Mouse (Mus musculus): ENCODE results near the gene Atp6ap1.

Atp6ap1 gene

DNA sequence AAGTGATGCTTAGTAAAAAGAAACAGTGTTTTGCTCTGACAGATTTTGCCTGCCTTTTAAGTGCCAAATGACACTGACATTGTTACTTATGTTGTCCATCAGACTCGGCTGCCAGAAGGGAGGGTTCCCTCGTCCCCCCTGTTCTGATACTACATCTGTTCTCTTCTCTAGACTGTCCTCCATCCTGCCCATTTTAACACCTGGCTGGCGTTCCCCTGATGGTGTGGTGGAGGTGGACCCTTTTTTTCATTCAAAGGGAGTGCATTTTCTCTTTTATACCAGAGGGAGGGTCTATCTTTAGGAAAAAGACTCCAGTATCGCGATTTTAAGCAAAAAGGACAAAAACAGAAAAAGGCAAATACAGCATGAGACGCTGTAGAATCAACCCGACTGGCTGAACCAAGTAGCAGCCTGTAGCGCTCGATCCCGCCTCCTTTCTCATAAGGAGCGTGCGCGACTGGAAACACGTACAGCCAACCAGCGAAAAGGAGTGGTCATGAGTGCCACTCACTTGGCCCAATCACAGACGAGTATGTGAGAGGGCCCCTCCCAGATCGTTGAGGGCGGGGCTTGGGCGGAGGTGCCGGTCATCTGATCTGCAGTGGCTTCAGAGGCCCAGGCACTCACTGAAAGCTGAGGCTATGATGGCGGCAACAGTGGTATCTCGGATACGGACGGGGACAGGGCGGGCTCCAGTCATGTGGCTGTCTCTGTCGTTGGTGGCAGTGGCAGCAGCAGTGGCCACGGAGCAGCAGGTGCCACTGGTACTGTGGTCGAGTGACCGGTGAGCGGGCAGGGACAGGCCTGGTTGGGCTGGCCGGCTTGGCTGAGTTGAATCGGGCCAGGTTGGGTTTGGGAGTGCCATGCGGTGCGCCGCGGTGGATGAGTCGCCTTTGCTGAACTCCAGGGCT, at the start of gene Atp6ap1:
TSS of gene Atp6ap1 (plus strand) at position 560 of the 911 bp plus-strand sequence.
- in situ Hi-C loops (cut with MboI; ENCODE audit: unreplicated experiment in 2 of 2): loop anchor here in 1 of 2 experiments (25.0 kb wide), 1 partner anchor 509 kb away; the partner anchor contains the start of genes Idh3g and Ssr4

DNA sequence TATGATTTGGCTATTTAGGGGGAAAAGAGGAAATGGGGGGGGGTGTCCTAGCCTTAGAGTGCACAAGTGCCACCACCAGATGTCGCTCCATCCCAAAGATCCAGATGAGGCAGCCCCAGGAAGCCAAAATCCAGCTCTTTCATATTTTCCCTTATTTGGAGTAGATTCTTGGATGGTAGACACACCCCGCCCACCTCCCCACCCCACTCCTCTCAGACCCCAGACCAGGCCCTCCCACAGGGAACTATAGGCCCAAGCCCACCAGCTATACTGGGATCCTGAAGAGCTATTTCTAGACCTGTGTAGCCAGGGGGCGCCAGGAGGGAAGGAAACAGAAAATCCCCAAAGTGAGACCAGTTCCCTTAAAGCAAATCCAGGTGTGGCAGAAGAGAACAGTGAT, 48.2 kb upstream of the Atp6ap1 start:
- in situ Hi-C loops (cut with MboI; ENCODE audit: unreplicated experiment in 2 of 2): loop anchor here (5.0 to 25.0 kb wide), 4 partner anchors 164 to 1236 kb away; partner anchors contain the start of genes Irak1 (in 2 of the 2) and Hcfc1 (in 1 of the 2)

DNA sequence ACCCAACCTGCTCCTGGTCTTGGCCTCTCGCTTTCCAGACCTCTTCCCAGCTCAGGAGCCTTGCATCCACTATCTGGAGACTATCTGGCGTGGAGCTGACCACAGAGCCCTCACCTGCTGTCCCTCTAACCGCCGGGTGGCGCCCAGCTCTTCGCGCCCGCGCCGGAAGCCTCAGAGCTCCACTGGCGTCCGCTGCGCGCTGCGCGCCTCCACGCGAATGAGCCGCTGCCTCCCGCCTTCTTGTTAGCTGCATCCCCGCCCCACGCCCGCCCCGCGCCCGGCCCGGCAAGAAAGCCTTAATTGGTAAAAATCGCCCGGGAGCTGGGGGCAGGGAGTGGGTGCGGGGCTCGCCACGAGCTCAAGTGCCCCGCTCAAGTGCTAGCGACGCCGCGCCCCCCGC, 47.3 kb upstream of the Atp6ap1 start, which contains the start of gene Flna:
TSS of gene Flna (minus strand) at position 206 of the 400 bp plus-strand sequence.
- in situ Hi-C loops (cut with MboI; ENCODE audit: unreplicated experiment in 2 of 2): loop anchor here (5.0 to 25.0 kb wide), 7 partner anchors 55 to 1237 kb away; partner anchors contain the start of genes Hcfc1 (in 2 of the 2), Irak1 (in 2 of the 2), Gdi1 (in 1 of the 2) and Slc10a3 (in 1 of the 2)

DNA sequence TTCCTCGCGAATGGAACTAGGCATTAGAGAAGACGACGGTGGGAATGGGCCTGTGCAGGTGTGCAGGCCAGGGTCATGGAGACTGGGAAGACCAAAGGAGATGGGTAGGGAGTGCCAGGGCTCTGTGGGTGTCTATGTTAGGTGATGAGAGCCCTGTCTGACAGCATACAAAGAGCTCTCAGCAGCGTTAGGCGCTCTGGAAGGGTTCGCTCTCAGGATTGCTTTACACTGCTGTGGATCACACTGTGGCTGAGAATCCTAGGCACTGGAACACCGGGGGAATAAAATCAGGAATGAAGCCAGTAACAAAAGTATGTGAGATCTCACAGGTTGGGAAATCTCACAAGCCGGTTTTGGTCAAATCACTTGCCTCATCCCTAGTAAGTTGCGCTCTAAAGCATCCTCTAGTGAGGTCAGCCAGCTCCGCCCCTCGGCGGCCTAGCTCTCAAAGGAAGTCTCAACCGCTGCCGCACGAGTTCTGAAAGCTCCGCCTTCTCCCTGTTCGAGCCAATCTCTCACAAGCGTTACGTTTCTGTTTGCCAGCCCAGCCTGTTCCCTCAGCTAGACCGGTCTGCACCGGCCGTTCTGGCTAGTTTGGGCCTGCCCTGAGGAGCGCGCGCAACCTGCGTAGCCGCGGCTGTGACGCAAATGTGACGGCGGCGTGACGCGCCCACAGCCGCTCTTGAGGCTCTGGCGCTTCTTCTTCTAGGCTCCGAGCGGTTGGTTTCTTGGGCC, 42.6 kb upstream of the Atp6ap1 start, which contains the start of gene Emd:
TSS of gene Emd (plus strand) at position 535 of the 735 bp plus-strand sequence.
- in situ Hi-C loops (cut with MboI; ENCODE audit: unreplicated experiment in 2 of 2): loop anchor here (5.0 to 25.0 kb wide), 4 partner anchors 50 to 292 kb away; partner anchors contain the start of genes Gdi1 (in 1 of the 2), Hcfc1 (in 1 of the 2), Slc10a3 (in 1 of the 2) and Ubl4a (in 1 of the 2)

DNA sequence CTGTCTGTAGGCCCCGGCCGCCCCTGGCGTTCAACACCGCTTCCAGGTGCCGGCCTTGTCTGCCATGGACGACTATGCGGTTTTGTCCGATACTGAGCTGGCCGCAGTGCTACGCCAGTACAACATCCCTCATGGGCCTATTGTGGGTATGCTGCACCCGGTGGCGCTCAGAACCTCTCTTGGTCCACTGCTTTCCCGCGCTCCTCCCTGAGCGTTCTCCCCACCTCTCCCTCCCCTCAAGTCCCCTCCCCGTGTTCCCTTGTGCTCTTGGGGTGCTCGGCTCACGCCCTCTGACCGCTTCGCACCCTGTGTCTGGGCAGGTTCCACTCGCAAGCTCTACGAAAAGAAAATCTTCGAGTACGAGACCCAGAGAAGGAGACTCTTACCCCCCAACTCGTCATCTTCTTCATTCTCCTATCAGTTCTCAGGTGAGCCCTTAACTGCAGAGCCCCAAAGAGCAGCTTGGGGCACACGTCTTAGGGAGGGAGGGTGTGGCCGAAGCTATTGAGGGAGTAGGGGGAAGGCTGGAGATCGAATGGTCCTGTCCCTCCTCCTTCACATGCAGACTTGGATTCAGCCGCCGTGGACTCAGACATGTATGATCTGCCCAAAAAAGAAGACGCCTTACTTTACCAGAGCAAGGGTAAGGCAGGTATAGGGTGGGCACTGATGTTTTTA, 41.9 kb upstream of the Atp6ap1 start:
- in situ Hi-C loops (cut with MboI; ENCODE audit: unreplicated experiment in 2 of 2): loop anchor here (5.0 to 25.0 kb wide), 4 partner anchors 50 to 293 kb away; partner anchors contain the start of genes Gdi1 (in 1 of the 2), Hcfc1 (in 1 of the 2), Slc10a3 (in 1 of the 2) and Ubl4a (in 1 of the 2)

DNA sequence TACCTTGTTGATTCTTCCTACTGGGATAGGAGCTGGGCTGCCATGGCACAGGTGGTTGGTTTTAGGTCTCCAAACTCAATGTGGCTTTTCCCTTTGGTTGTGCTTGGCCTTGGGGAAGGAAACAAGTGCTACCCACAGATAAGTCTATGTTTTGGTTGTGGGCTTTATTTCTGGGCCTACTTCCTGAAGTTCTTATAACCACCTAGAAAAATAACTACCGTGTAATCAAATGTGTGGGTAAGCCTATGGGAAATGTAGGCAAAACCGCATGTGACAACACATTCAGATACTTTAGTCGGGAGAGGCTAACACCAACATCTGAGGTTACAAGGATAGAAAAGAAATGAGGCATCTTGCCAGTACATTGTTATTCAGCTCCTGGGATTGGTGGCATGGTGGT, 39.2 kb upstream of the Atp6ap1 start:
- in situ Hi-C loops (cut with MboI; ENCODE audit: unreplicated experiment in 2 of 2): loop anchor here (10.0 to 25.0 kb wide), 3 partner anchors 47 to 295 kb away; partner anchors contain the start of genes Gdi1 (in 1 of the 2), Hcfc1 (in 1 of the 2), Slc10a3 (in 1 of the 2) and Ubl4a (in 1 of the 2)

DNA sequence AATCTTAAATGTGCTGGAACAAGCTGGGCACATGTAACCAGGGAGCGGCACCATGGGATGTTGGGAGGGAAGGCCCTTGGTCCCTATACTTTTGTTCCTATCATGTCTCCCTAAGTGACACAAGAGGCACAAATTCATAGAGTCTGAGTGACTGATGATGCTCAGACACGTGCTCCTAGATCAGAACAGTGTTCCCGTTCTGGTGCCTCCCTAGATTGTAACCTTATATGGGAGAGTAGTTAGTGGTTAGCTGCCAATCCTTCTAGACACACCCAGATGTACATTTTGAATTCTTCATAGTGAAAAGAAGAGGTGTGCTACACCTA, 27.2 kb upstream of the Atp6ap1 start:
- in situ Hi-C loops (cut with MboI; ENCODE audit: unreplicated experiment in 2 of 2): loop anchor here in 1 of 2 experiments (25.0 kb wide), 1 partner anchor 307 kb away; the partner anchor contains the start of gene Hcfc1

DNA sequence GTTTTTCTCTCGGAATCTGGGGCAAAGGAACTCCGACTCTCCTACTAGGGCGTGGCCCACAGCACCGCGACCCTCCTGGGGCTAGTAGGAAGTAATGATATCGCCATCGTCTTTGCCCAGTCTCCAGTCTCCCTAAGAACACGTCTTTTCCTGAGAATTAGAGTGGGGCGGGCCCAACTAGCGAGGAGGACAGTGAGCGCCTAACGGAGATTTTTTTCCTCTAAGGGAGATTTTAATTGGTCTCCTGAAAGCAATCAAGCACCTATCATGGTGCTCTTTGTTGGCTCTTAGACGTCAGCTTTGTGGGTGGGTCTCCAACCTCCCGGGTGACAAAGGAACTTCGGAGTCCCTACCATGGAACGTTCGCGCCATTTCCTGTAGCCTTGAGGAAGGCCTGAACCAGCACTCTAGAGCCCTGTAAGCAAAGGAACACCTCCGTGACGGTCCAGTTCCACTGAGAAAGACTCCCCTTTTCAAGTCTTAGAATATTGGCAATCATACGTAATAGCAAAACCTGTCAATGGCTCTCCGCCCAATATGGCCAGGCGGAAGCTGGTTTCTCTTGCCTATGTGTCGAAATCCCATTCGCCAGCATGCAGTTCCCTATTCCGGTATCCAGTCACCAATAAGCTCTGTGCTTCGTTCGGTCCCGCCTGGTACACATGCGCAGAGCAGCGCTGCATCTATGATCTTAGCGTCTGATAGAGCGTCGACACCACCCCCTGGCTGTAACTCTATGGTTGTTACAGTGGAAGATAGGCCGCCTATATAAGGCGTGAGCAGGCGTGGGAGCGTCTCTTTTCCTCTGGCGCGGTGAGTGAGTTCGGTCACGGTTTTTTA, 26.6 kb upstream of the Atp6ap1 start, which contains the start of gene Rpl10:
TSS of gene Rpl10 (plus strand) at position 751 of the 840 bp plus-strand sequence.
- in situ Hi-C loops (cut with MboI; ENCODE audit: unreplicated experiment in 2 of 2): loop anchor here in 1 of 2 experiments (25.0 kb wide), 1 partner anchor 308 kb away; the partner anchor contains the start of gene Hcfc1

DNA sequence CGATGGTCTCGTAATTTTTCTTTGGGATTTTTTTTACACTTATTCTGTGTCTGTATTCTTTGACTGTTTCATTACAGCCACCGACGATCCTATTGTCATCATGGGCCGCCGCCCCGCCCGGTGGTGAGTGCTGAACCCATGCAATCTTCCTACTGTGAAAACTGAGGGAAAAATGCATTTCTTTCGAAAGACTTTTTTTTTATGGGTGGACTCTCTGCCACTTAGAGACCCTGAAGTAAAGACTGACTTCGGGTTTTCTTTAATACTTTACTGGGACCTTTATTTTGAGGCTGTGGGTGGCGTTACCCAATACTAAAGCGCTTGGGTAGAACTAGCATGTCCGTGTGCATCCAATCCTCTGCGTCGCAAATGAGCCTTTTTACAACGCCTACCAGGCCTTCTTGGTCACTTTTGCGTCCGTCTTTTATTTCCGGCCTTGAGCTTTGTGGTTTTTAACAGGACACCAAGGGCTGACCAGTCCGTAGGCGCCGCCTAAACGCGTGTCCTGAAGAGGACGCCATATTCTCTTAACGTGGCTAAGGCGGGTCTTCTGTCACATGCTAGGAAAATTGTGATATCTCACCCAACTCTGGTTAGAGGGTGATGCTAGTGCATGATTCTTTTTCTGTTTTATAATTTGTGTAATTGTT, 25.9 kb upstream of the Atp6ap1 start:
- in situ Hi-C loops (cut with MboI; ENCODE audit: unreplicated experiment in 2 of 2): loop anchor here in 1 of 2 experiments (25.0 kb wide), 1 partner anchor 309 kb away; the partner anchor contains the start of gene Hcfc1

DNA sequence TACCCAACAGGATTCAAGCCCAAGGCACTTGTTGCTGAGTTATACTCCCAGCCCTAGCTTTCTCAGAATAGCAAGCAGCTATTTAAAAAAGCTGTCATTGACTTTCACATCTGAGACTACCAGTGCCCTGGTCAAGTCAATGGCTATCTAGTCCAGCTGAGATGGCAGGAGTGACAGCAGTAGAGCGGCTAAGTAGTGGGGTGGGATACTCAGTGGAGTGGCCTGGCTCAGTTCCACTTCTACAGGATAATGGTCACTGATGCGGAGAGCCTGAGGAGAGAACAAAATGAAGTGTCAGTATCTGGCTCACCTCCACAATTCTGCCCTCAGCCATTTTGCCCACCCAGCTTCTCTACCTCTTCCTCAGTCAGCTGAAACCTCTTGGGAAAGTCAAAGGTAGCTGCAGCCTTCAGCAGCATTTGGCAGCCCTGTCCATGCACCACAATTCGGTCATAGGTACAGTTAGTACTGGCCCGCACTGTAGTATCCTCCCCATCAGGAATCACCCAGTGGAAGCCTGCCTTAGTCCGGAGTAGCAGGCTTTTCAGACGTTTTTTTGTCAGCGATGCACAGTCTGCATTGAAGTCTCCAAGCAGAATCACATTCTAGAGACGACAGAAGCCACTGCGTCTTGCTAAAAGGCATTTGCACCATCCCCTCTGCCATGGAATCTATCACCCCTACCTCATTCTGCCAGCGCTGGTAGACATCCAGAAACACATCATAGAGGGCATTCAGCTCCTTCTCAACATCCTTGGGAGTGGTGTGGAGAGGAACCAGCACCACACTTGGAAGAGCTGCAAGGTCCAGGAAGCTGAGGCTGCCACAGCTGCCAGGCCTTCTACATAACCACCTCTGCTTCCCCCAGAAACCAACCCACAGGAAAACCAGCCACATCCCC, 23.2 kb upstream of the Atp6ap1 start:
- in situ Hi-C loops (cut with MboI; ENCODE audit: unreplicated experiment in 2 of 2): loop anchor here in 1 of 2 experiments (25.0 kb wide), 1 partner anchor 311 kb away; the partner anchor contains the start of gene Hcfc1

DNA sequence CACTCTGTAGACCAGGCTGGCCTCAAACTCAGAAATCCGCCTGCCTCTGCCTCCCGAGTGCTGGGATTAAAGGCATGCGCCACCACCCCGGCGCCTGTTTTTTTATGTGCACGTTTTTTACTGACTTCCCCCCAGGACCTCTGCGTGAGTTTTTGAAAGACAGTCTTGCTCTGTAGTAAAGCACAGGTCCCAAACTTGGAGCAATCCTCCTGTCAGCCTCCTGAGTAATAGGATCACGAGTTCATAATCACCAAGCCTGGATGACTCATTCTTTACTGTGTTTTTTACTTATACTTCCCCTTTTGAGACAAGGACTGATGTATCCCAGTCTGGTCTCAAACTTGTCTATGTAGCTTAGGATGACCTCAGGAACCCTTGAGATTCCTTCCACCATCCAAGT, 19.0 kb upstream of the Atp6ap1 start:
- in situ Hi-C loops (cut with MboI; ENCODE audit: unreplicated experiment in 2 of 2): loop anchor here in 1 of 2 experiments (25.0 kb wide), 1 partner anchor 491 kb away; the partner anchor contains the start of genes Idh3g and Ssr4

DNA sequence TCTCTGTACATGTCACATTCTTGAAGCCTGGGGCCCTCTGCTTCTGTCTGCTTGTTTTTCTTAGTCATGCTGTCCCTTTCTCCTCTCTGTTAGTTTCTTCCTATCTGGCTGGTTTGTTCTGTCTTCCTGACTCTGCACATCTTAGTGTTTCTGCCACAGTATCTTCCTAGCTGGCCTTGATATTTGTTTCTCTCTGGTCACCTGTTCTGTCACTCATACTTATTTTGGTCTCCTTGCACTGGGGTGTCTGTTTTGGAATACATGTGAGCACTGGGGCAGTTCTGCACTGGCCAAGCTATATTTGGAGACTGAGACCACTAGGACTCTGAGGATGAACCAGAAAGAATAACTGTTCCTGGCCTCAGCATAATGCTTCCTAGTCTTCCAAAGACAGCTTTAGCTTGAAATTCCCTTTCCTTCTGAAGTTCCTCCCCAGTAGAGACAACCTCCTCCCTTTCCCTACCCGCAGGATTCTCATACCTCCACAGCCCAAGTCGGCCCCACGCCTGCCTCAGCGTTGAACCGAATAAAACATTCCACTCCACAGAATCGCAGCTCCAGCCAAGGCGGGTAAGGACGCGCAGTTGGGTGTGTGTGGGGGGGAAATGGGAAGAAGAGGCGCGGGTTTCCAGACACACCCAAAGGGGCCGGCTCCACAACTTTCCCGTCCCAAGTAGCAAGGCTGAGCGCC, 15.7 kb upstream of the Atp6ap1 start:
- in situ Hi-C loops (cut with MboI; ENCODE audit: unreplicated experiment in 2 of 2): loop anchor here in 1 of 2 experiments (25.0 kb wide), 1 partner anchor 494 kb away; the partner anchor contains the start of genes Idh3g and Ssr4

DNA sequence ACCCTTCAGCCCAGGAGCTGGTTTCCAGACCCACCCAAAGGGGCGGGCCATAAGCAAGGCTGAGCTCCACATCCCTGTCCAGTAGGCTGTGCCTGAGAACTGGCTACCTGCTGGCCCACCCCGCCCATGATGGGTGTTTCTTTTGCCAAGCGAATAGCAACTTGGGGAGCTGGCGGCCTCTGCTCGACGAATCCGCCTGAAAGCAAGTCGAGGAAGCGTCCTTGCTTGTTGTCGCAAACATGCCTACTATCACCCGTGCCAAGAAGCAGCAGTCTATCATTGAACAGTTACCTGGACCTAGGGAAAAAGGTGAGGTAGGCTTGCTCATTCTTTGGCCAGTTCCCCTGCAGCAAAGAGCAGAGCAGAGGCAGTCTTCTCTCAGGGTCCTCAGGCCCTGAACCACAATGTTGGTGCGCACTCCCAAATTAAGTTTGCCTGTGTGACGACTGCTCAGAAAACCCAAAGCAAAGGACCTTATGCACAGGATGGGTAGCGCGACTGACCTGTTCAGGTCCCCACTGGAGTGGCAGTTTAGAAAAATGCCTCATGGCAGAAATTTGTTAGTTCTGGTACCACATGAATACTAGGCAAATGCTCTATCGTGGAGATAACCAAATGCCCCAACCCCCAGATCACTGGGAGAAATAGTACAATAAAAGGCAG, 15.0 kb upstream of the Atp6ap1 start, which contains the start of the genes Taz and Dnase1l1:
TSS of gene Taz (plus strand) at position 181 of the 663 bp plus-strand sequence.
TSS of gene Dnase1l1 (minus strand) at position 606 of the 663 bp plus-strand sequence.
- in situ Hi-C loops (cut with MboI; ENCODE audit: unreplicated experiment in 2 of 2): loop anchor here in 1 of 2 experiments (25.0 kb wide), 1 partner anchor 495 kb away; the partner anchor contains the start of genes Idh3g and Ssr4

DNA sequence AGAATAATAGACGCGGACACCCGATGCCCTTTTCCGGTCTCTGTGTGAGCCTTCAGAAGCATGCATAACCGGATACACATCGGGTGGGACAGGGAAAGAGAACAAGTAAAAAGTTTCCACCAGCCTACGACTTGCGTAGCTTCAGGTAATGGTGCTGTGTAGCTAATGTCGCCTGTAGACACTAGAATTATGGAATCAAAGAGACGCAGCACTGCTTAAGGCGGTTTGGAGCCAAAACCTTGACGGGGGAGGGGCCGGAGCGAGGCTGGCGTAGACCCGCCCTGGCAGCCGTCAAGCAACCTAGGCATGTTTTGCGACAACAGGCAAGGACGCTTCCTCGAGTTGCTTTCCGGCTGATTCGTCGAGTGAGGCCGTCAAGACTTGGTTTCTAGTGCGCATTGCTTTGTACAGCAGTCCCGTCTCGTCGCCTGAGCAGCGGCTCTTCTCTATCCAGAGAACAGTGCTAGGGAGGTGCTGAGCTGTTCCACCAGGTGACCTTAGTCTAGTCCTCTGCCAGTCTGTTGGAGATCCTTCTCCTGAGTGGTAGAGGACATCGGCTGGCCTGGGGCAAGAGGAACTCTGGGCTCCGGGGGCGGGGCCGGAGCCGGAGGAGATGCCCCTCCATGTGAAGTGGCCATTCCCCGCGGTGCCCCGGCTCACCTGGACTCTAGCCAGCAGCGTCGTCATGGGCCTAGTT, 14.4 kb upstream of the Atp6ap1 start:
- in situ Hi-C loops (cut with MboI; ENCODE audit: unreplicated experiment in 2 of 2): loop anchor here in 1 of 2 experiments (25.0 kb wide), 1 partner anchor 495 kb away; the partner anchor contains the start of genes Idh3g and Ssr4

DNA sequence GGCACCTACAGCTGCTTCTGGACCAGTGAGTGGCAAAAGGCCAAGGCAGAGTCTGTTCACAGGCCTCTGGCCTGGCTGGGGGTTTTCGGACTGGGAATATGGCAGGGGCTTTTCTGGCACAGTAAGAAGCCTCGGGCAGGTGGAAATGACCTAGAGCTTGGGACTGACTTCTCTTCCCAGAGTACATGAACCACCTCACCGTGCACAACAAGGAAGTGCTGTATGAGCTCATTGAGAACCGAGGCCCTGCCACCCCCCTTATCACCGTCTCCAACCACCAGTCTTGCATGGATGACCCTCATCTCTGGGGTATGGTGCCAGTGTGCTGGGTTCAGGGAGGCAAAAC, 13.8 kb upstream of the Atp6ap1 start:
- in situ Hi-C loops (cut with MboI; ENCODE audit: unreplicated experiment in 2 of 2): loop anchor here in 1 of 2 experiments (25.0 kb wide), 1 partner anchor 496 kb away; the partner anchor contains the start of genes Idh3g and Ssr4

Data from v-Abl transformed pro-B cells (cell line).